Mouse (Mus musculus): ENCODE measurements around the gene Cyth4. TPM values are rescaled to one million over a fixed set of nuclear protein-coding genes. Genes with fewer than 3 reads are reported as not detected.

Cyth4 gene
- polyA plus RNA-seq, 1 experiment, result 0.37 TPM

GRCm38 (mm10) chr15:78571554-78572269 is 25.1 kb upstream of the Cyth4 start:
- peak; percentile 65 for TF ChIP-seq GATA1 (IDR thresholded peaks at IDR 0.05; ENCODE audit: low read length)

- no peak for TF ChIP-seq GATA1 (IDR thresholded peaks at IDR 0.05; ENCODE audit: low read length)
Observed at GRCm38 (mm10) chr15:78572270-78572600, 24.6 kb upstream of the Cyth4 start.

- TF ChIP-seq GATA1 (IDR thresholded peaks at IDR 0.05; ENCODE audit: low read length), result no peak
Observed at GRCm38 (mm10) chr15:78572658-78573397, 24.0 kb upstream of the Cyth4 start, which contains the start of gene Rac2. TSS of gene Rac2 (minus strand) at chr15:78572783.

GRCm38 (mm10) chr15:78576284-78576810 is 20.5 kb upstream of the Cyth4 start:
- no peak for TF ChIP-seq GATA1 (IDR thresholded peaks at IDR 0.05; ENCODE audit: low read length)

- no peak for TF ChIP-seq GATA1 (IDR thresholded peaks at IDR 0.05; ENCODE audit: low read length)
Observed at GRCm38 (mm10) chr15:78583352-78583751, 13.5 kb upstream of the Cyth4 start.

- TF ChIP-seq GATA1 (IDR thresholded peaks at IDR 0.05; ENCODE audit: low read length), result no peak
Observed at GRCm38 (mm10) chr15:78585404-78585803, 11.4 kb upstream of the Cyth4 start.

GRCm38 (mm10) chr15:78587050-78587994 is 9.5 kb upstream of the Cyth4 start:
- no peak for TF ChIP-seq GATA1 (IDR thresholded peaks at IDR 0.05; ENCODE audit: low read length)

GRCm38 (mm10) chr15:78588049-78588448 is 8.8 kb upstream of the Cyth4 start:
- no peak for TF ChIP-seq GATA1 (IDR thresholded peaks at IDR 0.05; ENCODE audit: low read length)

GRCm38 (mm10) chr15:78588900-78589299 is 7.9 kb upstream of the Cyth4 start:
- no peak for TF ChIP-seq GATA1 (IDR thresholded peaks at IDR 0.05; ENCODE audit: low read length)

- no peak for TF ChIP-seq GATA1 (IDR thresholded peaks at IDR 0.05; ENCODE audit: low read length)
Observed at GRCm38 (mm10) chr15:78589936-78590335, 6.9 kb upstream of the Cyth4 start.

GRCm38 (mm10) chr15:78590785-78591184 is 6.1 kb upstream of the Cyth4 start:
- TF ChIP-seq GATA1 (IDR thresholded peaks at IDR 0.05; ENCODE audit: low read length), result no peak

GRCm38 (mm10) chr15:78591680-78592451 is 5.0 kb upstream of the Cyth4 start:
- no peak for TF ChIP-seq GATA1 (IDR thresholded peaks at IDR 0.05; ENCODE audit: low read length)

GRCm38 (mm10) chr15:78592452-78592968 is 4.3 kb upstream of the Cyth4 start:
- TF ChIP-seq GATA1 (IDR thresholded peaks at IDR 0.05; ENCODE audit: low read length), result no peak

GRCm38 (mm10) chr15:78593896-78594425 is 2.9 kb upstream of the Cyth4 start:
- TF ChIP-seq GATA1 (IDR thresholded peaks at IDR 0.05; ENCODE audit: low read length), result no peak
